Mouse (Mus musculus): ENCODE measurements around the gene Trim46.

The Trim46 gene

GRCm38 (mm10) chr3:89210731-89211130, 35.4 kb downstream of the Trim46 start:
- DNase-seq (ENCODE audit: low read depth, low spot score) = no peak

- no peak for DNase-seq (ENCODE audit: low read depth, low spot score)
Observed at GRCm38 (mm10) chr3:89210162-89210561, 35.9 kb downstream of the Trim46 start.

GRCm38 (mm10) chr3:89209731-89210130, 36.4 kb downstream of the Trim46 start:
- no peak for DNase-seq (ENCODE audit: low read depth, low spot score)

GRCm38 (mm10) chr3:89208736-89209135, 37.4 kb downstream of the Trim46 start:
- no peak for DNase-seq (ENCODE audit: low read depth, low spot score)

- no peak for DNase-seq (ENCODE audit: low read depth, low spot score)
Observed at GRCm38 (mm10) chr3:89208075-89208657, 37.9 kb downstream of the Trim46 start.

GRCm38 (mm10) chr3:89206695-89207094, 39.4 kb downstream of the Trim46 start:
- DNase-seq (ENCODE audit: low read depth, low spot score) = no peak

- no peak for DNase-seq (ENCODE audit: low read depth, low spot score)
Observed at GRCm38 (mm10) chr3:89206079-89206478, 40.0 kb downstream of the Trim46 start.

GRCm38 (mm10) chr3:89203142-89203514, 43.0 kb downstream of the Trim46 start:
- DNase-seq (ENCODE audit: low read depth, low spot score) = no peak

GRCm38 (mm10) chr3:89202253-89203141, 43.6 kb downstream of the Trim46 start, which contains the start of gene Gba:
Gba (plus strand) TSS chr3:89202928.
- DNase-seq (ENCODE audit: low read depth, low spot score) = peak; percentile 98

- peak; percentile 38 for DNase-seq (ENCODE audit: low read depth, low spot score)
Observed at GRCm38 (mm10) chr3:89199839-89200238, 46.3 kb downstream of the Trim46 start.

GRCm38 (mm10) chr3:89195979-89196877, 49.9 kb downstream of the Trim46 start:
- peak; percentile 97 for DNase-seq (ENCODE audit: low read depth, low spot score)

GRCm38 (mm10) chr3:89193853-89194252, 52.3 kb downstream of the Trim46 start:
- DNase-seq (ENCODE audit: low read depth, low spot score) = peak; percentile 63

- DNase-seq (ENCODE audit: low read depth, low spot score) = no peak
Observed at GRCm38 (mm10) chr3:89193351-89193750, 52.8 kb downstream of the Trim46 start.

- DNase-seq (ENCODE audit: low read depth, low spot score) = no peak
Observed at GRCm38 (mm10) chr3:89190436-89190835, 55.7 kb downstream of the Trim46 start.

GRCm38 (mm10) chr3:89188478-89188875, 57.6 kb downstream of the Trim46 start:
- DNase-seq (ENCODE audit: low read depth, low spot score) = no peak

- no peak for DNase-seq (ENCODE audit: low read depth, low spot score)
Observed at GRCm38 (mm10) chr3:89187690-89188477, 58.2 kb downstream of the Trim46 start.

- DNase-seq (ENCODE audit: low read depth, low spot score) = no peak
Observed at GRCm38 (mm10) chr3:89187197-89187596, 58.9 kb downstream of the Trim46 start.
